Mouse (Mus musculus) heart, embryonic 10.5 days (tissue): ENCODE measurements around the gene Adap1. TPM values are rescaled to one million over a fixed set of nuclear protein-coding genes. Genes with fewer than 3 reads are reported as not detected.

Experiments used
- DNase-seq: peaks from one replicate; pipeline ENCODE4 v3.0.0-alpha.2; 2017; ENCODE audit warnings: low spot score
- H3K27ac ChIP-seq: fragments of 300-500 bp; sonication (generic); 2 replicates; pipeline ENCODE4 v1.5.1; 2016; ENCODE audit warnings: mild to moderate bottlenecking
- H3K27me3 ChIP-seq: fragments of 300-500 bp; sonication (generic); 2 replicates; pipeline ENCODE4 v1.6.1; 2016; ENCODE audit warnings: mild to moderate bottlenecking; ENCODE audit not compliant: poor library complexity, insufficient read depth, severe bottlenecking
- H3K36me3 ChIP-seq: fragments of 300-500 bp; sonication (generic); 2 replicates; pipeline ENCODE4 v1.6.1; 2016; ENCODE audit warnings: mild to moderate bottlenecking, moderate library complexity
- H3K4me1 ChIP-seq: fragments of 300-500 bp; sonication (generic); 2 replicates; pipeline ENCODE4 v1.6.1; 2016; ENCODE audit warnings: mild to moderate bottlenecking
- H3K4me3 ChIP-seq: fragments of 300-500 bp; sonication (generic); 2 replicates; pipeline ENCODE4 v1.5.1; 2016; ENCODE audit warnings: mild to moderate bottlenecking, moderate library complexity
- H3K9me3 ChIP-seq: fragments of 300-500 bp; sonication (generic); 2 replicates; pipeline ENCODE4 v1.6.1; 2016; ENCODE audit warnings: mild to moderate bottlenecking, moderate library complexity
- WGBS: fragments of 180-500 bp; shearing (Covaris S2); methylation state at CpG from one replicate; pipeline ENCODE4 v1.1.7; 2016; 5-methylcytosine and 5-hydroxymethylcytosine counted together
- polyA plus RNA-seq: library from polyadenylated mRNA; unstranded; fragments of >200 nt; fragmentation: Nextera tagmentation; extraction: Ambion mirVana; gene quantifications from 2 replicates; pipeline ENCODE4 v1.2.1, GENCODE M21; 2016

Gene Adap1
- polyA plus RNA-seq, 1 experiment from 2014 or later, result 1.2 TPM

DNA sequence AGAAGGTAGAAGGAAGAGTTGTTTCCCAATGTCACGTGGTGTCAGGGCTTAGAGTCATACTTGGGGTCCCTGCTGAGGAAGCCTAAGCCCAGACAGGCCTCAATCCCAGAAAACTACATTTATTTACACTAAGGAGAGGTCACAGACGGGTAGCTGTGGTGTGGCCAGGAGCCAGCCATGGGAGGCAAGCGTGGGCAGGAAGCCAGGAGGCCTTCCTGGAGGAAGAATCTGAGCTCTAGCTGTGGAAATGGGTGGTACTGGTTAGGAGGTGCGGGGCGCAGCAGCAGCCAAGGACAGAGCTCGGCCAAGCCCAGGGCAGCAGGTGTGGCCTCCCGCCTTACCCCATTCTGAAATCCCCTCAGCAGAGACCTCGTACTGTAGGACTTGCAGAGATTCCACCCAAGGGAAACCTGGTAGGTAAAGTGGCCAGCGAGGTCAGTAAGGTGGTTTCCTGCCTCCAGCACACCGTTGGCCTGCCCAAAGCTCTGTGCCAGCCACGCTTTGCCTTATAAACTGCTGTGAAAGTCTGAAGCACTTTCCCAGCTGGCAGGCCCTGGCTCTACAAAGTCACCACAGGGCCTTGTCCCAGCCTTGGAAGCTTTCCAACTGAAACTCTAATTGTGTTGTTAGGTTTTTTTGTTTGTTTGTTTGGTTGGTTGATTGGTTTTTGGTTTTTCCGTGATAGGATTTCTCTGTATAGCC, 10.3 kb downstream of the Adap1 start:
- 84% methylated on average over 12 of the region's 12 CpGs for WGBS
- Histone ChIP-seq H3K4me3 (no peak overlapping the region), H3K4me1 (no peaks in the 10 kb centered on the region), H3K36me3 (no peaks in the 10 kb centered on the region), H3K27me3 (peaks cover 25% of the 10 kb centered on the region), H3K27ac (no peak overlapping the region), H3K9me3 (no peaks in the 10 kb centered on the region)
- DNase-seq, result no peak

DNA sequence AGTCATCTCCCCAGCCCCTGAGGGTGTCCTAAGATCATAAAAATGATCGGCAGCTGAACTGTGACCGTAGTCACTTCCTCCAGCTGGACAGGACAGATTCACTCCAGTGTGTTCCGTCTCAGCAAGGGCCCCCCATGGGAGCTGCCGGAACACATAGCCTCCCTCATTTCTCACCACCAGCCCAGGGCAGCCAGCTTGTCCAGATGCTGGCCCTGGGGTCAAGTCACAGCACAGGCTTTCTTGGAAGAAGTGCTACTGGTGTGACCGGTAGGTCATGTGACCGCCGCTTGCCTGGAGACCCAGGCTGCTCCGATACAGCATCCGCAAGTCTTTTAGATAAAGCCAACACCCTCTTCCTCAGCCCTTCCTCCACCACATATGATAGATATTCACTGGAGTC, 11.9 kb downstream of the Adap1 start:
- WGBS, result 86% methylated on average over 9 of the region's 9 CpGs
- H3K36me3 ChIP-seq, result no peaks in the 10 kb centered on the region
- no peak overlapping the region for H3K4me3 ChIP-seq
- DNase-seq, result no peak
- H3K27me3 ChIP-seq, result peaks cover 15% of the 10 kb centered on the region; the same call in 1 of the 2 replicates
- H3K4me1 ChIP-seq, result no peaks in the 10 kb centered on the region
- H3K27ac ChIP-seq, result no peak overlapping the region
- no peaks in the 10 kb centered on the region for H3K9me3 ChIP-seq

DNA sequence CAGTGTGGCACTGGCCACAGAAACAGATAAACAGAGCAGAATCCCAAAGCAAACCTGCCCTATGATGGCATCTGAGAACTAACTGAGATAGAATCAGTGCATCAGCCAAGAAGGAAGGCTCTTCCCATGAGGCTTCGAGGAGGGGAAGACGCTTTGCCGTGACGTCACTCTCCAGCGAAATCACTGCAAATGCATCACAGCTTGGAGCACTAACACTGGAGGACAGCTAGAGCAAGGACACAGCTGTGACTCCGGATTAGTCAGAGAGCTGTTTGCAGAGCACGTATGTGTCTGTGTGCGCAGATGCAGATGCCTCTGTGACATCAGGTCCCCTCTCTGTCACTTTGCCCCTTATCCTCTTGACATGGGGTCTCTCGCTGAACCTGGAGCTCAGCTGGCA, 13.6 kb downstream of the Adap1 start:
- Histone ChIP-seq H3K27ac (no peak overlapping the region), H3K27me3 (0 out of 2 replicates have a peak, but pooled peaks cover 3% of the 10 kb centered on the region), H3K4me1 (no peaks in the 10 kb centered on the region), H3K9me3 (no peaks in the 10 kb centered on the region), H3K36me3 (no peaks in the 10 kb centered on the region), H3K4me3 (no peak overlapping the region)
- 87% methylated on average over 9 of the region's 9 CpGs for WGBS
- no peak for DNase-seq

DNA sequence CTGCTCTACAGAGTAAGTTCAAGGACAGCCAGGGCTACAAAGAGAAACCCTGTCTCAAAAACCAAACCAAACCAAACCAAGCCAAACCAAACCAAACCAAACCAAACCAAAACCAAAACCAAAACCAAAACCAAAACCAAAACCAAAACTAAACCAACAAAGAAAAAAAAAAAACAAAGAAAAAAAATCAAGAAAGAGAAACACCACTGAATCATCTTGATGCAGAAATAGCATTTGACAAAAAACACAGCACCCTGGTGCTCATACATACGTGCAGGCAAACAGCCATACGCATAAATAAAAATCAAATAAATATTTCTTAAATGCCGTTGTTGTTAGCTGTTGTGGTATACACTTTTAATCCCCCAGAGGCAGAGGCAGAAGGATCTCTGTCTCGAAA, 14.9 kb downstream of the Adap1 start:
- DNase-seq, result no peak
- WGBS, result 83% methylated on average over 4 of the region's 4 CpGs
- Histone ChIP-seq H3K27ac (no peak overlapping the region), H3K4me1 (no peaks in the 10 kb centered on the region), H3K36me3 (no peaks in the 10 kb centered on the region), H3K9me3 (no peaks in the 10 kb centered on the region), H3K27me3 (0 out of 2 replicates have a peak, but pooled peaks cover 3% of the 10 kb centered on the region), H3K4me3 (no peak overlapping the region)

DNA sequence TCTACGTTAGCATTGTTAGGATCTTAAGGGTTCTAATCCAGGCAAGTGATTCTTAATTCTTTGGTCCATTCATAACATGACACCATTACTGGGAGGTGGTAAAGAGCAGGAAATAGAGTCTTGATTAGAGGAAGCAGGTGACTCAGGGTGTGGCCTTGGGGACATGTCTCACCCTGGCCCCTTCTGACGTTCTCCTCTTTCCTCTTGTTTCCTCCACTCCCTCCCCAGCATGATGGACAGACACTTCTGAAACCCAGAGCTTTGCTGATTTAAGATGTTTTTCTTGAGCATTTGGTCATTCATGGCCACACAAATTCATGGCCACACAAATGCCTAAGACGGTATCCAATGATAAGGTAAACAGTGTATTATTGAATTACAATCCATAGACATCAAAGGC, 15.5 kb downstream of the Adap1 start:
- Histone ChIP-seq H3K27me3 (0 out of 2 replicates have a peak, but pooled peaks cover 3% of the 10 kb centered on the region), H3K4me3 (no peak overlapping the region), H3K36me3 (no peaks in the 10 kb centered on the region), H3K4me1 (no peaks in the 10 kb centered on the region), H3K27ac (no peak overlapping the region), H3K9me3 (no peaks in the 10 kb centered on the region)
- 79% methylated on average over 3 of the region's 3 CpGs for WGBS
- no peak for DNase-seq

DNA sequence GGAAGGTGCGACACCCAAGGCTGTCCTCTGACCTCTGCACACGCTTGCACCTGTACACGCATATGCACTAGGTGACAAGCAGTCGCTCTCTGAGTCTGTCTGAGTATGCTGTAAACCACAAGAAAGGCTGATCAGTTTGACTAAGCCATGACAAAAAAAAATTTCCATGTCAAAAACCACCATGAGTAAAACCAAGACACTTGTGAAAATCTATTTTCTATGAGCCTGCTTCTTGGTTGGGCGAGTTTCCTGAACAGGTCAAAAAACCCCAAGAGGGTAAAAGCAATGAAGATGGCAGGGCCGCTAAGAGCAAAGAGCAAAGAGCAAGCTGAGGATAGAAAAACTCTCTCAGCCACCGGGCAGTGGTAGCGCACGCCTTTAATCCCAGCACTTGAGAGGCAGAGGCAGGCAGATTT, 21.8 kb downstream of the Adap1 start:
- 79% methylated on average over 9 of the region's 9 CpGs for WGBS
- no peaks in the 10 kb centered on the region for H3K36me3 ChIP-seq
- peaks cover 17% of the 10 kb centered on the region; the same call in 1 of the 2 replicates for H3K27me3 ChIP-seq
- H3K4me1 ChIP-seq, result peaks cover 14% of the 10 kb centered on the region; the same call in 1 of the 2 replicates
- no peaks in the 10 kb centered on the region for H3K9me3 ChIP-seq
- no peak overlapping the region for H3K4me3 ChIP-seq
- no peak overlapping the region for H3K27ac ChIP-seq
- DNase-seq, result no peak

DNA sequence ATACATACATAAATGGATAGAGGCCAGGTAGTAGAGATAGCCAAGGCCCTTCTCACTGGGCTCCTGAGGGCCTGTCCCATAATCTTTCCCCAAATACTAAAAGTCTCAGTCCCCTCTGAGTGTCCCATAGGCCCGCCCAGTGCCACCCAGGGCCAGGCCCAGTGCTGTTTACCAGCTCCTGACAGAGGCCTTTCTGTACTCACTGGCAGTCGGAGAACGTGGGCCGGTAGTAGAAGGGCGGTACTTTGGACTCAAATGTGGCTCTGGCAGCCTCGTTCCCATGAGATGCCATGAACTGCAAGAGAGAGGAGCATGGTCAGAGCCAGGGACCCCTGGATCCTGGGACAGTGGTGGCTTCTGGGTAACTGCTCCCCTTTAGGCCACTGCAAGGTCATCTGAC, 23.3 kb downstream of the Adap1 start:
- no peak for DNase-seq
- no peak overlapping the region for H3K27ac ChIP-seq
- WGBS, result 81% methylated on average over 6 of the region's 6 CpGs
- H3K27me3 ChIP-seq, result peaks cover 17% of the 10 kb centered on the region; the same call in 1 of the 2 replicates
- peaks cover 14% of the 10 kb centered on the region; the same call in 1 of the 2 replicates for H3K4me1 ChIP-seq
- H3K9me3 ChIP-seq, result no peaks in the 10 kb centered on the region
- H3K4me3 ChIP-seq, result no peak overlapping the region
- H3K36me3 ChIP-seq, result no peaks in the 10 kb centered on the region

DNA sequence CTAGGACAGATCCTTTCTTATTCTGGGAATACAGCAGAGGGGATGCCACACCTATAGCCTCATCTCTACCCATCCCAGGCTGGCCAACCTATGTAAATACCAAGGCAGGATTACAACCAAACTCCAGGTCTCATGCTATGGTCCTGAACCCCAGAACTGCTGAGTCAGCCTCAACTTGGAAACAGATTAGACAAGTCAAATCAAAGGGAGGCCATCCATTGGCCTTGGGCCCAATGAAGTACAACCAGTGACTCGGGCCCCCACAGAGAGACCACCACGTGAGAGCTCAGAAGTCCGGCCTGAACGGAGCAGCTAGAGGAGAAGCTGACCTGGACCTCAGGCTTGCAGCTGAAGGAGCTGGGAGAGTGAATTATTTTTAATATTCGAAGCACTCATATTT, 27.7 kb downstream of the Adap1 start:
- no peaks in the 10 kb centered on the region for H3K36me3 ChIP-seq
- no peaks in the 10 kb centered on the region for H3K9me3 ChIP-seq
- H3K27me3 ChIP-seq, result peaks cover 17% of the 10 kb centered on the region; the same call in 1 of the 2 replicates
- peaks cover 14% of the 10 kb centered on the region; the same call in 1 of the 2 replicates for H3K4me1 ChIP-seq
- no peak for DNase-seq
- H3K4me3 ChIP-seq, result no peak overlapping the region
- H3K27ac ChIP-seq, result no peak overlapping the region
- WGBS, result 81% methylated on average over 5 of the region's 5 CpGs

DNA sequence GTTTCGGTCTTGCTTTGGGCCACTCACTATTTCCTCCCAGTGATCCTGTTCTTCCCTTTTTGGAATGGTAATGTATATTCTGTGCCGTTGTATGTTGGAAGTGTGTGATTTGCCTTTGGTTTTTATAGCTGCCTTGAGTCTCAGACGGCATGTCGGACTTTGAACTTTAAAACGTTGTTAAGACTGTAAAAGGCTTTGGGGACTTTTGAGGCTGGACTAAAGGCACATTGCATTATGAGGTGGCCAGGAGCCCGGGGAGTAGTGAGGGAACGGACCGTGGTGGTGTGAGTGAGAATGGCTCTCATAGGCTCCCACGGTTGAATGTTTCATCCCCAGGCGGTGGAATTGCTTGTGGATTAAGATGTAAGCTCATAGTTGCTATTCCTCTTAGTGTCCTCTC, 28.3 kb downstream of the Adap1 start:
- H3K36me3 ChIP-seq, result no peaks in the 10 kb centered on the region
- no peak overlapping the region for H3K27ac ChIP-seq
- WGBS, result 90% methylated on average over 10 of the region's 10 CpGs
- DNase-seq, result no peak
- H3K4me3 ChIP-seq, result no peak overlapping the region
- H3K27me3 ChIP-seq, result peaks cover 17% of the 10 kb centered on the region; the same call in 1 of the 2 replicates
- peaks cover 14% of the 10 kb centered on the region; the same call in 1 of the 2 replicates for H3K4me1 ChIP-seq
- no peaks in the 10 kb centered on the region for H3K9me3 ChIP-seq

DNA sequence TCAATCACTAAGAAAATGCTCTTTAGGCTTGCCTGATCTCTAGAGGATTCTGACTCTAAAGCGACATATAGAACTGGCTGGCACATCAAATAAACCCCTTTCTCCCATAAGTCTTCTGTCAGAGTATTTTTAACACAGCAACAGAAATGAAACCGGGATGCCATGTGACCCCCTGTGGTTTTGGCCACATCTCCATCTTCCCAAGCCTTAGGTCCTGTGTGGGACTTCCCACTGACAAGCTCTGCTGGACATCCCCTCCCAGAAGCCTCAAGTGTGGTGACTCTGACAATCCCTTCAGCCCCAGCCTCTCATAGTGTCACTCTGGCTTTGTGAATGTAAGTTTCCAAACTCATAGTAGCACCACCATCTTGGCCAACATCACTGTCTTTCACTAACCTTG, 31.3 kb downstream of the Adap1 start:
- Histone ChIP-seq H3K4me3 (no peak overlapping the region), H3K27me3 (no peaks in the 10 kb centered on the region), H3K27ac (no peak overlapping the region), H3K9me3 (no peaks in the 10 kb centered on the region), H3K36me3 (no peaks in the 10 kb centered on the region), H3K4me1 (peaks cover 2% of the 10 kb centered on the region; the same call in 1 of the 2 replicates)
- 72% methylated on average over 2 of the region's 2 CpGs for WGBS
- no peak for DNase-seq

DNA sequence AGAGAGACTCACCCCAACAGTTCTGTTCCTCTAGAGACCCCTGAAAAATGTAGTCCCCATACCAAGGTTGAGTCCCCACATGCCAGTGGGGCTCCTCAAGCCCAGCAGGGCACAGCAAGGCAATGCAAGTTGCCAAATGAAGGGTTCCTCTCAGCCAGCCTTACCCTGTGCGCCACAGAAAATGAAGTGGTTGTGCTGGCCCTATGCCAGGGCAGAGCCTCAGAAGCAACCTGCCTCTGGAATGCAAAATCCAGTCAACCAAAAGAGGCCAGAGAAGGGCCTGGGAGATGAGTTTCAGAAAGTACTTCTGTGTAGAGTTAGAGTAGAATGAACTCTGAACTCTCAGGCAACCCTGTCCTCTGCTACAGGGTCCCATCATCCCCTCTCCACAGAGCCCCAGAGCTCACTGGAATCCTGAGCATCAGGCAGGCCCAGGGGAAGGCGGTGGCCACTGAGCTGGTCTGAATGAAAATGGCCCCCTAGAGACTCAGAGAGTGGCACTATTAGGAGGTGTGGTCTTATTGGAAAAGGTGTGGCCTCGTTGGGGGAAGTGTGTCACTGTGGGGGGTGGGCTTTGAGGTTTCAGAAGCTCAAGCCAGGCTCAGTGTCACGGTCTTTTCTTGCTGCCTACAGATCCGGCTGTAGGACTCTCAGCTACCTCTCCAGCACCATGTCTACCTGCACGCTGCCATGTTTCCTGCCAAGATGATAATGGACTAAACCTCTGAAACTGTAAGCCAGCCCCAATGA, 33.4 kb downstream of the Adap1 start:
- DNase-seq, result no peak
- H3K27me3 ChIP-seq, result no peaks in the 10 kb centered on the region
- no peaks in the 10 kb centered on the region for H3K36me3 ChIP-seq
- H3K27ac ChIP-seq, result no peak overlapping the region
- 66% methylated on average over 6 of the region's 6 CpGs for WGBS
- H3K4me3 ChIP-seq, result no peak overlapping the region
- no peaks in the 10 kb centered on the region for H3K4me1 ChIP-seq
- no peaks in the 10 kb centered on the region for H3K9me3 ChIP-seq

DNA sequence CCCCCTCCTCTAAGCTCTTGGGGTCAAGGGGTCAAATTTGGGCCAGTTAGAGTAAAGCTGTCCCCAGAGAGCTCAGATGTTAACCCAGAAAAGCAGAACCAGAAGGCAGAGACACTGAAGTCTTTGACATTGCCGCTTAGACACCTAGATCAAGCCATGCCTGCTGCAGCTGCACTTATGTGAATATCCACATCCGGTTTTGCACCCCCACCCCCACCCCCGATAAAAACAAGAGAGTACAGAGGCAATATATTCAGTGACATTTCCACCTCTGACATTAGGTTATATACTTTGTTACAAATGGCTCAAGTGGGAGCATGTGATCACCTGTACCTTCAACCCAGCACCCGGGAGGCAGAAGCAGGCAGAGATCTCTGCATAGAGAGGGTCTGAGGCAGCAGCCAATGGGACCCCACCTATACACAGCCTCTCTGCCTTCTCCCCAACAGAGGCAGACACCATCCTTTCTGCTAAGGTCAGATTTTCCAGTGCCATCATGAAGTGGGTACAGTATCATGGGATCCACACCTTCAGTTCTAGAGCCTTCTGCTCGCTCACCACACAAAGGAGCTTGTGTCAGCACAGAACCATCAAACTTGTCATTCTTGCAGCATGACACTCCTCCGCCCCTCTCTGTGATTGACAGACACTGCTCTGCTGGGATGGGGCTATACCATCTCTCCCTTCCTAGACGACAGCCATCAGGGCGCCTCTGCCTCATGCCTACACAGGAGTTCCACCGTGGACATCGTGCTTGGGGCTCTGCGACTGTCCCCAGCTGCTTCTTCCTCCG, 34.8 kb downstream of the Adap1 start:
- peaks cover 11% of the 10 kb centered on the region for H3K4me1 ChIP-seq
- no peak for DNase-seq
- H3K27me3 ChIP-seq, result no peaks in the 10 kb centered on the region
- WGBS, result 82% methylated on average over 12 of the region's 12 CpGs
- H3K27ac ChIP-seq, result no peak overlapping the region
- H3K36me3 ChIP-seq, result no peaks in the 10 kb centered on the region
- H3K4me3 ChIP-seq, result no peak overlapping the region
- H3K9me3 ChIP-seq, result no peaks in the 10 kb centered on the region

DNA sequence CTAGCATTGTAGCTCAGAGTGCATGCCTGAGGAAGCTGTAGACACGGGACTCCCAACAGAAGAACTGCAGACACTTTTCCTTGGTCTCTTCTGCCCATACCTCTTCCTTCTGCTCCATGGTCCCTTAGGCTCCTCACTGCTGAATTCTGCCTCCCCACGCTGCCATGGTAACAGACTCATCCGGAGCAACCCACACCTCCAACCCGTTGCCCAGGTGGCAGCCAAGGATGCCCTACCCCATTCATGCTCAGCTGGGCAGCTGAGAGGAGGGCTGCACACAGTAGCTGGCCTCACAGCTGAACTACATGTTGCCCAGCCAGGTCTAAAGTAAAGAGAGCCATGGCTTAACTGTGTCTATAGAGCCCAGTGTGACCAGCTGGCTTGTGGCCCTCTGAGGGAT, 36.8 kb downstream of the Adap1 start:
- Histone ChIP-seq H3K4me1 (peaks cover 19% of the 10 kb centered on the region), H3K27ac (no peak overlapping the region), H3K9me3 (no peaks in the 10 kb centered on the region), H3K27me3 (peaks cover 9% of the 10 kb centered on the region; the same call in 1 of the 2 replicates), H3K4me3 (no peak overlapping the region), H3K36me3 (no peaks in the 10 kb centered on the region)
- 86% methylated on average over 4 of the region's 4 CpGs for WGBS
- DNase-seq, result no peak
